Mouse (Mus musculus) spleen, adult 2 months (tissue): ENCODE measurements around the gene Fbxl17. TPM values are rescaled to one million over a fixed set of nuclear protein-coding genes. Genes with fewer than 3 reads are reported as not detected.

Experiments used
- DNase-seq, 2 experiments: peaks; one replicate each; pipeline versions ENCODE4 v3.0.0 to v3.0.0-alpha.2; 2012 to 2021; ENCODE audit warnings: low spot score in 2 of 2, low read depth in 1 of 2
- H3K27ac ChIP-seq: fragments of 200-500 bp; 2 replicates; pipeline ENCODE4 v1.5.1; 2012; ENCODE audit warnings: low read length, inconsistent platforms; ENCODE audit not compliant: insufficient read depth
- H3K27me3 ChIP-seq: fragments of 200-500 bp; 2 replicates; pipeline ENCODE4 v1.6.1; 2012; ENCODE audit warnings: mild to moderate bottlenecking, moderate library complexity, low read length, inconsistent platforms; ENCODE audit not compliant: control insufficient read depth, insufficient read depth
- H3K36me3 ChIP-seq: fragments of 200-500 bp; 2 replicates; pipeline ENCODE4 v1.6.1; 2012; ENCODE audit warnings: mild to moderate bottlenecking, low read length, inconsistent platforms; ENCODE audit not compliant: control insufficient read depth, insufficient read depth
- H3K4me1 ChIP-seq: fragments of 200-500 bp; 2 replicates; pipeline ENCODE4 v1.6.1; 2011; ENCODE audit warnings: inconsistent platforms; ENCODE audit not compliant: control insufficient read depth, insufficient read depth, insufficient read length
- H3K4me3 ChIP-seq: fragments of 200-500 bp; 2 replicates; pipeline ENCODE4 v1.5.1; 2011; ENCODE audit warnings: mild to moderate bottlenecking, inconsistent platforms; ENCODE audit not compliant: insufficient read depth, insufficient read length; ENCODE audit errors: extremely low read depth
- CTCF ChIP-seq: fragments of 200-500 bp; IDR thresholded peaks from 2 replicates; pipeline ENCODE4 v1.5.1; 2011; ENCODE audit warnings: mild to moderate bottlenecking, inconsistent platforms; ENCODE audit not compliant: insufficient read depth, insufficient read length, insufficient replicate concordance; ENCODE audit errors: extremely low read depth
- POLR2A ChIP-seq: fragments of 200-500 bp; IDR thresholded peaks from 2 replicates; pipeline ENCODE4 v1.6.1; 2011; ENCODE audit warnings: low read depth, low read length, inconsistent platforms
- WGBS: fragments of 180-500 bp; shearing (Covaris S2); methylation state at CpG from one replicate; pipeline ENCODE4 v1.1.7; 2018; 5-methylcytosine and 5-hydroxymethylcytosine counted together
- polyA plus RNA-seq: library from polyadenylated mRNA; depleted of rRNA; stranded (reverse); fragments of >200 nt; gene quantifications from 2 replicates; pipeline ENCODE4 v1.2.3, GENCODE M21; 2012

Gene Fbxl17
- polyA plus RNA-seq, 1 experiment = 4.7 TPM

DNA sequence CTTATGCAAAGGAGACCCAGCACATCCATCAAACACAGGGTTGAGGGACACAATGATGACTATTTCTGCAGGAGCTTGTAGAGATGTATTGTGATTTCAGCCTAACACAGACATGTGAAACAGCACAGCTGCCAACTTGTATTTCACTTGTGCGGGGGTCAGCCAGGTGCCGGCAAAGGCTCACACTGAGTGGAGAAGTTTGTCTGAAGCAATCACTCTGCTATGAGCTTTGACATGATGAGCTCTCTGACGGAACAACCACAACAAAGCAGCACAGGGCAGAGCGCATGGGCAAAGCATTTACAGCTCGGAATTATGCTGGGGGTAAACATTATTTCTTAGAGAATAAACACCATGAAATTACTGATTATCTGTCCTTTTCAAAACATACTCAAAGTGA is 328.6 kb downstream of the Fbxl17 start:
- Histone ChIP-seq H3K27ac (no peak overlapping the region), H3K27me3 (no peaks in the 10 kb centered on the region), H3K4me1 (peaks cover 2% of the 10 kb centered on the region; the same call in 1 of the 2 replicates), H3K36me3 (no peaks in the 10 kb centered on the region), H3K4me3 (no peak overlapping the region)
- WGBS = 84% methylated on average over 5 of the region's 5 CpGs
- no peak for TF ChIP-seq POLR2A
- no peak for TF ChIP-seq CTCF
- no peak for DNase-seq

DNA sequence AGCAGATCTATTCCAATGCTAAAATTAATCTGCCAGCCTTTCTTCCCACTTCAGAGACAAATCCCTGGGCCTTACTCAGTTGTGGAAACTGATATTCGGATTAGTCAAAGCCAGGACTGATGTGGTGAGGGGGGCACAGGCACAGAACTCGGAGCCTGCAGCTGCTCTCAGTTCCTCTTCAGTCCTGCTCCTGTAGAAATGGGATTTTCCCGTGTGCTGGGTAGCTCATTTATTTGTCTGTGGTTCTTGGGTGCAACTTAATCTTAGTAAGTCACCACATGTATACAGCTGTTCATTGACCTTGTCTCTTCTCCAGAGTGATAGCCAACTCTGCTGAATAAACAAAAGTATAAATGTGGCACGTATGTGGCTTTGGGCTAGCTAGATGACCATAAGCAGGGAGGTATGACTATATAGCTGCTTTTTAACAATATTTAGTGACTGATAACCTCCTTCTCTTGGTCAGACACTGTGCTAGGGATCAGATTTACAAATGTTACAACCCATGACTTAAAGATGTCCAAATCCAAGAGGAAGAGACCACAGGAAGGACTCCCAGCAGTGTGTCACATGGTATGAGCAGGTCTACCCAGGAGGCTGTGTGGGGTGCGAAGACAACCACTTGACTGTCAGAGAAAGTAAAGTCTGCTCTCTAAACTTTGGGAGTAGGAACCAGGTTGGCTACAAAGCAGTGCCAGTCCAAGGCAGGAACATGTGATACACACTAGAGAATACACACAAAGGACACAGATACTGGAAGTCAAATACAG is 331.6 kb downstream of the Fbxl17 start:
- Histone ChIP-seq H3K4me1 (no peaks in the 10 kb centered on the region), H3K36me3 (no peaks in the 10 kb centered on the region), H3K4me3 (no peak overlapping the region), H3K27ac (no peak overlapping the region), H3K27me3 (no peaks in the 10 kb centered on the region)
- WGBS = 71% methylated on average over 5 of the region's 5 CpGs
- TF ChIP-seq POLR2A (no peak), CTCF (no peak)
- DNase-seq = no peak

DNA sequence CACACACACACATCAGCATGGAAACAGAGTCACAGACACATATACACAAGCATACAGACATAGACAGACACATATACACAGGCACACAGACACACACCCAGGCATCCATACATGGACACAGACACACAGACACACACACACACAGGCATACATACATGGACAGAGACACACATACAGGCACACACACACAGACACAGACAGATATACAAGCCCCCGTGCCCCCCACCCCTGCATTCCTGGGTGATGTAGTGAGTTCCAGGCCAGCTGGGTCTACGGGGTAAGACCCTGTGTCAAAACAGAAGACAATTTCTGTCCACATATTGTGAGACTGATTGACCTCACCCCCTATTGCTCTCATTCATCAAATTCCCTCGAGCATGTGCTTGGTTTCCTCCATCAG is 332.6 kb downstream of the Fbxl17 start:
- TF ChIP-seq POLR2A = no peak
- no peak for TF ChIP-seq CTCF
- no peak overlapping the region for H3K27ac ChIP-seq
- H3K27me3 ChIP-seq = no peaks in the 10 kb centered on the region
- H3K36me3 ChIP-seq = no peaks in the 10 kb centered on the region
- DNase-seq = no peak
- no peaks in the 10 kb centered on the region for H3K4me1 ChIP-seq
- 92% methylated on average over 3 of the region's 3 CpGs for WGBS
- no peak overlapping the region for H3K4me3 ChIP-seq

DNA sequence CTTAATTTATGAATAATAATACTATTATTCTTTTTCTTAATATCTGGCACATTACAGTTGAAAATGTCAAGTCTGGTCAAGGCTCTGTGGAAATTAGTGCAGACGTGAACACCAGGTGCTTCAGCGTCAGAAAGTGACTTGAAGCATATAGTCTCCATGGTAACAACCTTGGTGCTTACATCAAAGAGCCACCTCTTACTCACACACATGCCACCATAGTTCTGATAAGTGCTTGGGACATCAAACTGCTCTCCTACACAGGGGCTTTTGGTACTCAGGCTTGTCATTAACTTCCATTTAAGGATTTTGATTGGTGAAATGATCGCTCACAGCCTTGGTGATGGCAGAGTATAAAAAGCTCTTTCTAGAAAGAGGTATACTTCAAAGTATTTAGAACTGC is 333.1 kb downstream of the Fbxl17 start:
- Histone ChIP-seq H3K4me3 (no peak overlapping the region), H3K27ac (no peak overlapping the region), H3K27me3 (no peaks in the 10 kb centered on the region), H3K36me3 (no peaks in the 10 kb centered on the region), H3K4me1 (no peaks in the 10 kb centered on the region)
- no peak for TF ChIP-seq POLR2A
- no peak for DNase-seq
- 87% methylated on average over 3 of the region's 3 CpGs for WGBS

DNA sequence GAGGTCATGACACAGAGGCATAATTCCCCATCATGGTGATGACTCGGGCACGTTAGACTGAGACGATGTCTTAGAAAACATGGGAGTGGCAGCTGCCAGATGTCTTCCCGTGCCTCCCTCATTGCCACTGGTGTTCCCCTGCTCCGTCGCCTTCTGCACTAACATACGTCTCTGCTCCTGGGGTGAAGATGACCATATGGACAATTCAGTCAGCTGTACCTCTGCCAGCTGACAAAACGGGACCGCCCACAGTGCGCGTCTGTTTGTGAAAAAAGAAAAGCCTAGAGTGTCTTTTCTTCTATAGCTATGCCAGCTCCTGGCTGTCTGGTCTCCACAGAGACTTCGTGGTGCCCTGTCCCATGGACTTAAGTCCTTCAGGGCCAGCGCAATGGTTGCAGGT is 334.0 kb downstream of the Fbxl17 start:
- Histone ChIP-seq H3K36me3 (no peaks in the 10 kb centered on the region), H3K27ac (no peak overlapping the region), H3K27me3 (no peaks in the 10 kb centered on the region), H3K4me1 (no peaks in the 10 kb centered on the region), H3K4me3 (no peak overlapping the region)
- TF ChIP-seq CTCF (no peak), POLR2A (no peak)
- 96% methylated on average over 13 of the region's 13 CpGs for WGBS
- no peak for DNase-seq

DNA sequence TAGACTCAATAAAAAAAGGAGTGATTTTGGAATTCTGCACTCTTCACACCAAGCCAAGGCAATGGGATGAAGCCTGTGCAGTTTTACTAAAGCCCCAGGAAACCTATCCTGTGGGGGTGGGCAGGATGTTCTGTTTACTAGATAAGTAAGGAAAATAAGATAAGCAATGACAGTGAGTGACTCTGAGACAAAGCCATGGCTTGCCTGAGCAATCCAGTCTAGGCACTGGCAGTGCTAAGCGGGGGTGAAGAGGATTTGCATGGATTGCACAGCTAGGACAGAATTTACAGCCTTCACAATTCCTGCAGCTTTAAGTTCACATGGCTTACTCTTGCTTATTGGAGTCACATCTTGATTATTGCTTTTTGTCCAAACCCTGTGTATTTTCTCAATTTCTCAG is 335.5 kb downstream of the Fbxl17 start:
- Histone ChIP-seq H3K36me3 (no peaks in the 10 kb centered on the region), H3K4me3 (no peak overlapping the region), H3K27me3 (no peaks in the 10 kb centered on the region), H3K4me1 (no peaks in the 10 kb centered on the region), H3K27ac (no peak overlapping the region)
- no peak for DNase-seq
- 86% methylated on average over 1 of the region's 1 CpGs for WGBS
- TF ChIP-seq CTCF (no peak), POLR2A (no peak)

DNA sequence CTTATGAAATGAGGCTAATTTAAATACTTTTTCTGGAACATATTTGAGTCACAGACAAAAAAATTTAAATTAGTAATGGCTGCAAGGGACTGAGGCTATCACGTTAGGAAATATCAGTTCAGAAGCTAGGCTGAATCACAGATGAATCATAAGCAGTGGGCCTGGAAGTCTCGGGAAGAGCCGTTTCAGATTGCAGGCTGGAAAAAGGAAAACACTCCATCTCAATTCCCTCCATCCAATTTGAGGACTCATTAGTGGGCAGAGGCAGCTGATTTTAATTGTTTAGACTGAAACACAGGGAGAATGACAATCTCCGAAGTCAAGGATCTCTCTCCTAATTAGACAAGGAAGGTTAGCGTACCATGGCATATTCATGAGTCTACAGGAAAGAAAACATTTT is 337.9 kb downstream of the Fbxl17 start:
- no peak for TF ChIP-seq POLR2A
- TF ChIP-seq CTCF = no peak
- no peak overlapping the region for H3K27ac ChIP-seq
- WGBS = 95% methylated on average over 5 of the region's 5 CpGs
- no peak overlapping the region for H3K4me3 ChIP-seq
- H3K4me1 ChIP-seq = no peaks in the 10 kb centered on the region
- no peaks in the 10 kb centered on the region for H3K27me3 ChIP-seq
- no peaks in the 10 kb centered on the region for H3K36me3 ChIP-seq
- DNase-seq = no peak
